Mouse (Mus musculus): ENCODE data around the gene Capn11.
A peak's percentile ranks its signal among the peaks of the same experiment; 100 is the strongest.

The Capn11 gene

DNA sequence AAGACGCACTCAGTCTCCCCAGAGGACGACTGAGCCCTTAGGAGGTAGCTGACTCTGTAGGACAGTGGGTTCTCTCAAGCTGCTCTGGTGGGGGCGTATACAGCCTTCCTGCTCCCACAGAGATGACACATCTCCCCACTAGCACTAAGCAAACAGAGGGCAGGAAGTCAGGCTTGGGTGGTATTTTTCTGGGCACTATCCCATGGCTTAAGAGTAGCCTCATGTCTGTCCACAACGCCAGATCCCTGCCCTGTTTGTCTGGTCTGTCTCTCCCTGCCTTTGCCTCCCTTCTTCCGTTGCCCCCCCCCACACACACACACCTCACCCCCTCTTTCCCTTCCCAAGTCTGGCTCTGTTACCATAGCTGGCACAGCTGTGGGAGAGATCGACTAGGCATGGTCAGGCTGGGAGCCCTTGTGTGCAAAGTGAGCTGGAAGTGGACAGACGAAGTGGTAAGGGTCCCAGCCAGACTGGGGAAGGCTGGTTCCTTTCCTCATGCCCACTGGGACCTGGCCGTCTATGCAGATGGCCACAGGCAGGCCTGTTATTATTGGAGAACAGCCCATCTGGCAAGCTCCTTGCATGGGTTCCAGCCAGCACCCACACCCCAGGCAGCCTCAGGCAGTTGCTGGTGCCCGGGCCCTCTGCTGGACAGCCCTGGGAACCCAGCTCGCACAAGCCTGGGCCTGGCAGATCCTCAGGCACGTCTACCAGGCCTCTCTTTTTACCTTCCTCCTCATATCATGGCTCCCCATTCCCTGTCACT is 62.3 kb downstream of the Capn11 start:
- DNase-seq: peak; percentile 87

DNA sequence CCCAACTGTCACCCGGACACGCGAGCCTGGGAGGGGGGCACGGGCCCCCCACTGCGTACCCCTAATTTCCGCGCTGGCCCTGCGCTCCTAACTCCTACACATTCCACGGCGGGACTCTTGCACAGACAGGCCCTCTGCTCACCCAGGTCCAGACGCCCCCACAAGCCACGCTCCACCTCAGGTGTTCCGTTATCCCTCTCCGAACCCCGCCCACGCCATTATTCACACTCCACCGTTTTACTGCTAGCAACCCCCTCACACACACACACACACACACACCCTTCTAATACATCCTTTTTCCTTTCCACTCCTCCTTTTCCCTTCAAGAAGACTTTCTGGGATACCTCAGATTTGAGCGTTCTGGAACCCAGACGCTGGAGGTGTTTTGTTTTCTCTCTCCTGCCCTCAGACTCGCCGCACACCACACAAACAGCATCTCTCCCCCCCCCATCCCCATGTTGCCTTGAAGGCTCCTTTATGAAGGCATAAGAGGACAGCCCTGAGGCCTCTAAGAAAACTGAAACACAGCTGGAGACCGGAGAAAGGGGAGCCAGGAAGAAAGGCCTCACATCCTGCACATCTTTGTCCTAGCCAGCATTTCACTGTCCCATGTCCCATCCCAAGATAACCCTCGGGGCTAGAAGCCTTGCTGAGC is 63.3 kb downstream of the Capn11 start:
- no peak for DNase-seq

- peak; percentile 92 for DNase-seq
Observed at GRCm38 (mm10) chr17:45594881-45595735, 64.0 kb downstream of the Capn11 start.

DNA sequence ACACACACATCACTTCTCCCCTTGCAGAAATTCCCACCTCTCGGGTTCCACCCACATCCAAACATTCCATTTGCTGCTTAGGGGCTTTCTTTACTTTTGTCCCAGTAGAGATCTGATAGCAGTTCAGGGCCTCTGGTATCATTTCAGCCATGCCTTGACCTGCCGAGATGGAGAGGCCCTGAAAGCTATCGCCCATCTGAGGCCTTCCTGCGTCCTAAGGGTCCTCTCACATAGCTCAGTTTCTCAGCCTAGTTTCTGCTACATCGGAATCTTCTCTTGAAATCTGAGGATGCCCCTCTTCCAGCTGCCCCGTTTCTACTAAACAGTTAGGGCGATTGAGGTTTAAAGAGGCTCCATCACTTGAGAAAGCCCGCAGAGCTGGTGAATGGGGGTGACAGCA is 64.9 kb downstream of the Capn11 start:
- no peak for DNase-seq

- peak; percentile 61 for DNase-seq
Observed at GRCm38 (mm10) chr17:45593479-45593878, 65.6 kb downstream of the Capn11 start.

GRCm38 (mm10) chr17:45592606-45593431 is 66.3 kb downstream of the Capn11 start:
- DNase-seq: peak; percentile 72

DNA sequence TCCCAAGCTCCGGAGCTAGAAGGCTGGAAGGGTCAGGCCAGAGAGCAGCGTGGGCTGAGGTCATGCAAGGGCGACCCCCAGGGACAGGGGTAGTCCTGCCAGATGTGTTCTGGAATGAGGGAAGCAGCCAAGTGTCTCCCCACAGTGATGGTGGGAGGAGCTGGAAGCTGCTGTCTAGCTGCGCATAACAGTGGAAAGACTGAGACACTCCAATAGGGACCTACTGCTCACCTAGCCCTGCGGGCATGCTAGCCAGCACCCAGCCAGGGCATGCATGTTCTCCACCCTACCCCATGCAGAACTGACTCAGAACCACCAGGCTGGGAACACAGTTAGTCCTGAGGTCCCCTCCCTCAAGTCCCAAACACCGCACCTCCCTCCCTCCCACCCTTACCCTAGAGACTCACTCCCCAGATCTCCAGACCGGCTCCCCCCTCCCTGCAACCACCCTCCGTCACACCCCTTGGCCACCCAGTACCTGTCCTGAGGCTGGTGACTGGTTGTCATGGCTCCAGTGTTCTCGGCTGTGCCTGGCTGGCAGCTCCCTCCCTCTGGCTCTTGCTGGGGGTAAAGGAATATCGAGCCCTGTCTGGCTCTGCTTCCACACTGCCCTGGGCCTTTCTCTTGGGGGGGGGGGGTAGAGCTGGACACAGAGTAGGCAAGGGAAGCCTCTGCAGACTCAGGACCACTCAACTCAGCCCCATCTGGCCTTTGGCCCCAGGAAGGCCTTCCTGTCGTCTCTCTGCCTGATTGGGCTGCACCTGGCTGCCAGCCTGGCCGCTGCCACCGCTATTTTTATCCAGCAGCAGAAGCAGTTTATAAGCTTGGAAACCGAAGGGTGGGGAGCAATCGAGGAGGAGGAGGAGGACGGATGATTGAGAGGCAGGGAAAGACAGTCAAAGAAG is 67.2 kb downstream of the Capn11 start:
- peak; percentile 70 for DNase-seq

DNA sequence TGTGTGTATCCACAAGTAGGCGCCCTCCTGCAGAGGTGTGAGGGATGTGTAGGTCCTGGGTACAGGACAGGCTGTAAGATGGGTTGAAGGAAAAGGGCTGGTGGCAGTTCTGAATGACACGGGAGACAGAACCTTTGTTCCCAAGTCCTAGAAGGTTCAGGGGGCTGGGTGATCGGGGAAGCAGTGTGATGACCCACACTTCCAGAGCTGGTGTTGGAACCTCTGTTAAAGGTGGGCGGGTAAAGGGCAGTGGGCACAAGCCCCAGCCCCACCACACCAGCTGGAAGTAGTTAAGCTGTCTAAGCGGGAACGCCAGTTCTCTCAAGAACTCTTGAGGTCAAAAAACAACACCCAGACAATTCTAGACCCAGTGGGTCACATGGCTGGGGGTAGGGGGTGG is 68.7 kb downstream of the Capn11 start:
- peak; percentile 18 for DNase-seq

GRCm38 (mm10) chr17:45589844-45590243 is 69.3 kb downstream of the Capn11 start:
- peak; percentile 19 for DNase-seq

- DNase-seq: no peak
Observed at GRCm38 (mm10) chr17:45589236-45589635, 69.9 kb downstream of the Capn11 start.

GRCm38 (mm10) chr17:45588370-45588769 is 70.8 kb downstream of the Capn11 start:
- no peak for DNase-seq

DNA sequence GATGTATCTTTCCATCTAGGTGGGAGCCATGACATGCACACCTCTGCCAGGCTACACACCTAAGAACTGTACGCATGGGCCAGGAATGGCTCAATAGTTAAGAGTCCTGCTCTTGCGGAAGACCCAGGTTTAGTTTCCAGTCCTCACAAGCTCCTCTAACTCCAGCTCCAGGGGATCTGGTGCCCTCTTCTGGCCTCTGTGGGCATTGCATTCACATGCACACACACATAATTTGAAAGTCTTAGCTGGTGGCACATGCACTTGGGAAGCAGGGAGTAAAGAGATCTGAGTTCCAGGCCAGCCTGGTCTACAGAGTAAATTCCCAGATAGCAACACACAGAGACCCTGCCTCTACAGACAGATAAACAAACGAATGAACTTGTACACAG is 72.7 kb downstream of the Capn11 start:
- DNase-seq: peak; percentile 56

GRCm38 (mm10) chr17:45585725-45586448 is 73.2 kb downstream of the Capn11 start:
- no peak for DNase-seq

- peak; percentile 87 for DNase-seq
Observed at GRCm38 (mm10) chr17:45584939-45585678, 74.0 kb downstream of the Capn11 start.

GRCm38 (mm10) chr17:45584096-45584896 is 74.8 kb downstream of the Capn11 start:
- peak; percentile 90 for DNase-seq

GRCm38 (mm10) chr17:45582715-45583355 is 76.3 kb downstream of the Capn11 start:
- DNase-seq: peak; percentile 47

DNA sequence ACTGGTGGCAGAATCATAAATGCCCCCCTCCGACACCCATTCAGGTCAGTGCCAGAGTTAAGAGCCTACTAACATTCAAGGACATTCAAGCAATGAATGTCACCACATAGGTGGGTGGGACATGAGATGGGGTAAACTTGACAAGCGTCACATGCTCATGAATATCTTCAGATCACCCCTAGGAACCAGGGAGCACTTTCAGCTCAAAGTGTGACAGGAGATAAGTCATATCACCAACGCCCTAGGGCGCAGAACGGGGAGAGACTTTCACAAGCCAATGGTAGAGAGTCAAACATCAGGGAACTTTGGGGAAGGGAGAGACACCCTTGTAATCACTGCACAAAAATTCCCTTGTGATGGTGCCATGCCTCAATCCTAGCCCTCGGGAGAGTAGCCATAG is 76.9 kb downstream of the Capn11 start:
- no peak for DNase-seq

DNA sequence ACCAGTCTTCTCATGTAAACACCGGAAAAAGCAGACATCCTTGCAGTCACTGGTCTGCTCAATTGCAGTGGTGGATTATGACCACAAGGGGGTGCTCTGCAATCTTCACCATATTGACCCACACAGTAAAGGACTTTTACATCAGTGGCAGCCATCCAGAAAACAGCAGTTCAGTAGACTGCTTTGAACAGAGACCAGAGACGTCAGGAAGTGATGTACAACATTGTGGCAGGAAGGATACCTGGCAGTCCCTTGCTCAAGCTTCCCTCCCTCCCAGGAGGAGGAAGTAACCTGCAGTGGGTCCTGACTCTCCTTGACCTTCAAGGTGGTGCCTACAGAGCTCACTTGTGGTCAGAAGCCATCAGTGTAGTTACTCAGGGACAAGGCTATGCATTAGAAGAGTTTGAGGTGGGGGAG is 77.5 kb downstream of the Capn11 start:
- peak; percentile 84 for DNase-seq

All from kidney, postnatal 10 days (tissue).